Mouse (Mus musculus): Measurements from ENCODE around the gene Atp1a3. TPM values are rescaled to one million over a fixed set of nuclear protein-coding genes. Genes with fewer than 3 reads are reported as not detected.

Gene Atp1a3
- polyA plus RNA-seq, 1 experiment from 2014 or later, result 68.2 TPM

GRCm38 (mm10) chr7:24971972-24972893 lies 33.5 kb downstream of the Atp1a3 start, which contains the start of gene Rabac1:
TSS of gene Rabac1 (minus strand) at chr7:24972754.
- H3K4me1 ChIP-seq, result peaks cover 10% of the 10 kb centered on the region
- peak within 1 kb of the TSS; percentile 66 for H3K9ac ChIP-seq
- no peaks in the 10 kb centered on the region for H3K9me3 ChIP-seq
- peak within 1 kb of the TSS; percentile 50; the same call in 1 of the 2 replicates for H3K27ac ChIP-seq
- H3K36me3 ChIP-seq (replicated peaks), result no peaks in the 10 kb centered on the region
- ATAC-seq (ENCODE audit: low FRiP score), result peak; percentile 92
- H3K27me3 ChIP-seq, result no peaks in the 10 kb centered on the region
- peak within 1 kb of the TSS; percentile 83 for H3K4me2 ChIP-seq
- WGBS, result under 1% methylated on average over 45 of the region's 45 CpGs
- peak within 1 kb of the TSS; percentile 68 for H3K4me3 ChIP-seq (replicated peaks)

GRCm38 (mm10) chr7:24971261-24971971 lies 34.3 kb downstream of the Atp1a3 start:
- H3K9me3 ChIP-seq, result no peaks in the 10 kb centered on the region
- peaks cover 10% of the 10 kb centered on the region for H3K4me1 ChIP-seq
- ATAC-seq (ENCODE audit: low FRiP score), result 0 out of 2 replicates have a peak, but pooled peaks have one; percentile 7
- no peaks in the 10 kb centered on the region for H3K27me3 ChIP-seq
- peak overlapping the region; percentile 83 for H3K4me2 ChIP-seq
- peak overlapping the region; percentile 50; the same call in 1 of the 2 replicates for H3K27ac ChIP-seq
- H3K4me3 ChIP-seq (replicated peaks), result peak overlapping the region; percentile 68
- 9% methylated on average over 19 of the region's 19 CpGs for WGBS
- no peaks in the 10 kb centered on the region for H3K36me3 ChIP-seq (replicated peaks)
- peak overlapping the region; percentile 66; the same call in 1 of the 2 replicates for H3K9ac ChIP-seq

DNA sequence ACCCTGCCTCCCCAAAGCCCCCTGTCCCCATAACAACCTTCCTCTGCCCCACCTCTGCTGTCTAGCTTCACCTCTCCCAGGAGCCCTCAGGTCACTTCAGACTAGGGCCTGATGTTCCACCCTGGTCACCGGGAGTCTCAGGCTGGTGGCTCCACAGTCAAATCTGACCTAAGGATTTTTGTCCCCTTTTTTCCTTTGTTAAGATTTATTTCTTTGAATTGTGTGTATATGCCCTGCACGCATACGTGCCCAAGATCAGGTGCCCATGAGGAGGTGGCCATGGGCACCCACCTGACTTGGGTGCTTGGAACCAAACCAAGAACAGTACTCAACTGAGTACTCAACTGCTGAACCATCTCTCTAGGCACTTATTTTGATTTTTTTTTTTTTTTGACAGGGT lies 35.4 kb downstream of the Atp1a3 start:
- Histone ChIP-seq H3K27ac (no peak overlapping the region), H3K4me2 (no peak overlapping the region), H3K36me3 (replicated peaks) (no peaks in the 10 kb centered on the region), H3K9me3 (no peaks in the 10 kb centered on the region), H3K9ac (no peak overlapping the region), H3K4me3 (replicated peaks) (no peak overlapping the region), H3K4me1 (peaks cover 10% of the 10 kb centered on the region), H3K27me3 (no peaks in the 10 kb centered on the region)
- no peak for ATAC-seq (ENCODE audit: low FRiP score)
- 94% methylated on average over 3 of the region's 3 CpGs for WGBS

- WGBS, result 77% methylated on average over 12 of the region's 12 CpGs
Measured at GRCm38 (mm10) chr7:24969805-24970204, 36.0 kb downstream of the Atp1a3 start.

DNA sequence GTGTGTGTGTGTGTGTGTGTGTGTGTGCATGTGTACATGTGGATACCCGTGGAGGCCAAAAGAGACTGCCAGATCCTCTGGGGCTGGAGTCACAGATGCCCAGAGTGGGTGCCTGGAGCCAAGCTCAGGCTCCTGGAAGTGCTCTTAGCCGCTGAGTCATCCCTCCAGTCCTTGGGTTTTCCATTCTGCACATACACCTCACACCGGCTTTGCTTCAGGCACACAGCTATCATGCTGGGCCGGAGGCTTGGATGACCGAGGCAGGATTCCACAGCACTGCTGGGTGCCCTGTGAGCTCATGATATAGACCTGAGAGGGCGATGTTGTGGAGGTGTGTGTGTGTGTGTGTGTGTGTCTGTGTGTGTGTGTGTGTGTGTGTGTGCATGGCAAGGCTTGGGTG lies 37.3 kb downstream of the Atp1a3 start:
- 69% methylated on average over 6 of the region's 6 CpGs for WGBS
- Histone ChIP-seq H3K36me3 (replicated peaks) (no peaks in the 10 kb centered on the region), H3K9me3 (no peaks in the 10 kb centered on the region), H3K4me3 (replicated peaks) (no peak overlapping the region), H3K27me3 (no peaks in the 10 kb centered on the region), H3K4me2 (no peak overlapping the region), H3K9ac (no peak overlapping the region), H3K4me1 (peaks cover 10% of the 10 kb centered on the region), H3K27ac (no peak overlapping the region)
- ATAC-seq (ENCODE audit: low FRiP score), result no peak

More at GRCm38 (mm10) chr7:24969805-24970204, 36.0 kb downstream of the Atp1a3 start:
- Histone ChIP-seq H3K27ac (no peak overlapping the region), H3K4me2 (no peak overlapping the region), H3K27me3 (no peaks in the 10 kb centered on the region), H3K36me3 (replicated peaks) (no peaks in the 10 kb centered on the region), H3K9ac (no peak overlapping the region), H3K4me1 (peaks cover 10% of the 10 kb centered on the region), H3K4me3 (replicated peaks) (no peak overlapping the region), H3K9me3 (no peaks in the 10 kb centered on the region)
- no peak for ATAC-seq (ENCODE audit: low FRiP score)

DNA sequence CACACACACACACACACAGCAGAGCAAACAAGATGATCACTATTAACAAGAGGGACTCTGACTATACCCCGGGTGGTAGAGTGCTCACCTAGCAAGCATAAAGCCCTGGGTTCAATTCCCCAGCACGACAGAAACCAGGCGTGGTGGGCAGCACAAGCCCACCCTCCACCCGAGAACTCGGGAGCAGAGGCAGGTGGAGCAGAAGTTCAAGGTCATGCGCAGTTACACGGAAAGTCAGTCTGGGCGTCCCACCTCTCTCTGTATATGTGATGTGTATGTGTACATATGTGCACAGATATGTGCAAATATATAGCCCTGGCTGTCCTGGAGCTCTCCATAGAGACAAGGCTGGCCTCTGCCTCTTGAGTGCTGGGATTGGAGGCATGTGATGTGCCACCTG lies 37.8 kb downstream of the Atp1a3 start:
- peaks cover 10% of the 10 kb centered on the region for H3K4me1 ChIP-seq
- no peaks in the 10 kb centered on the region for H3K27me3 ChIP-seq
- H3K4me3 ChIP-seq (replicated peaks), result no peak overlapping the region
- 85% methylated on average over 8 of the region's 8 CpGs for WGBS
- ATAC-seq (ENCODE audit: low FRiP score), result no peak
- H3K36me3 ChIP-seq (replicated peaks), result no peaks in the 10 kb centered on the region
- H3K9ac ChIP-seq, result no peak overlapping the region
- no peak overlapping the region for H3K4me2 ChIP-seq
- H3K27ac ChIP-seq, result no peak overlapping the region
- H3K9me3 ChIP-seq, result no peaks in the 10 kb centered on the region

GRCm38 (mm10) chr7:24964897-24965535 lies 40.7 kb downstream of the Atp1a3 start:
- WGBS, result 15% methylated on average over 5 of the region's 5 CpGs

DNA sequence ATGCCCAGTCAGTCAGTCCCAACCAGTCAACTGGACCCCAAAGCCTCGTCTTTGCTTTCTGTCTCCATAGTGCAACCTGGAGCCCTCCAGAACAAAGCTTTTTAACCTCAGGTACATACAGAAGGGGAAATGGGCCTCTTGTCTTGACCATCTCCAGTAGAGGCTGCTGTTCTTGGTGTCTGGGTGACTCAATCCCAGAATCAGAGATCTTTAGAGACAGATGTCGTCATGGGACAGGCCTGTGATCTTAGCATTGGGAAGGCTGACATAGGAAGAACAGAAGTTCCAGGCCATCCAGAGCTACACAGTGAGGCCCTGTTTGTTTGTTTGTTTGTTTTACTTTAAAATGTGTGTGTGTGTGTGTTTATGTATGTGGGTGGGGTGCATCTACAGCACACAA lies 41.5 kb downstream of the Atp1a3 start:
- WGBS, result 86% methylated on average over 2 of the region's 2 CpGs
- Histone ChIP-seq H3K4me2 (no peak overlapping the region), H3K9ac (no peak overlapping the region), H3K27ac (no peak overlapping the region), H3K36me3 (replicated peaks) (no peaks in the 10 kb centered on the region), H3K27me3 (no peaks in the 10 kb centered on the region), H3K9me3 (no peaks in the 10 kb centered on the region), H3K4me3 (replicated peaks) (no peak overlapping the region), H3K4me1 (no peaks in the 10 kb centered on the region)
- ATAC-seq (ENCODE audit: low FRiP score), result no peak

More at GRCm38 (mm10) chr7:24964897-24965535, 40.7 kb downstream of the Atp1a3 start:
- H3K9me3 ChIP-seq, result no peaks in the 10 kb centered on the region
- no peak overlapping the region for H3K9ac ChIP-seq
- no peak overlapping the region for H3K4me2 ChIP-seq
- peak; percentile 41; the same call in 1 of the 2 replicates for ATAC-seq (ENCODE audit: low FRiP score)
- H3K4me3 ChIP-seq (replicated peaks), result no peak overlapping the region
- H3K36me3 ChIP-seq (replicated peaks), result no peaks in the 10 kb centered on the region
- no peak overlapping the region for H3K27ac ChIP-seq
- no peaks in the 10 kb centered on the region for H3K27me3 ChIP-seq
- H3K4me1 ChIP-seq, result no peaks in the 10 kb centered on the region

DNA sequence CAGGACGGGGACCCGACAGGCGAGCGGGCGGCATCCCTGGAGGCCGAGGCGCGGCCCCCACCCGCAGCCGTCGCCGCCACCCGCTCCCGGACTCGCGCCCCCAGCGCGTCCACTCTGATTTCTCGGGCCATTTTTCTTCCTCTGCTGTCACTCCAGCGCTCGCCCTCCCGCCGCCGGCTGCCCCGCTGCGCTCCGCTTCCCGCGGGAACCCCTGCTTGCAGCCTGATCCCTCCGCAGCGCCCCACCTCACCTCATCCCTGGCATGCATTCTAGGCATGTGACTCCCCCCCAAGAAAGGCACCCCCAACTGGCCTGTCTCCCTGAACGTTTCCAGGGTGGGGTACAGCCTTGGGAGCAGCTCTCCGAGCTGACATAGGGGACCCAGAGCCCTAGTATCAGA lies 50.5 kb downstream of the Atp1a3 start:
- Histone ChIP-seq H3K4me3 (replicated peaks) (peak overlapping the region; percentile 43), H3K27me3 (peaks cover 73% of the 10 kb centered on the region), H3K4me2 (peak overlapping the region; percentile 66), H3K9me3 (no peaks in the 10 kb centered on the region), H3K36me3 (replicated peaks) (no peaks in the 10 kb centered on the region), H3K9ac (no peak overlapping the region), H3K4me1 (peaks cover 35% of the 10 kb centered on the region), H3K27ac (no peak overlapping the region)
- ATAC-seq (ENCODE audit: low FRiP score), result no peak
- WGBS, result 2% methylated on average over 33 of the region's 33 CpGs

- Histone ChIP-seq H3K4me3 (replicated peaks) (peak overlapping the region; percentile 43), H3K9me3 (no peaks in the 10 kb centered on the region), H3K4me1 (peaks cover 41% of the 10 kb centered on the region), H3K27me3 (peaks cover 80% of the 10 kb centered on the region), H3K36me3 (replicated peaks) (no peaks in the 10 kb centered on the region), H3K9ac (peak overlapping the region; percentile 57), H3K4me2 (peak overlapping the region; percentile 66), H3K27ac (no peak overlapping the region)
- WGBS, result 2% methylated on average over 25 of the region's 30 CpGs
- no peak for ATAC-seq (ENCODE audit: low FRiP score)
Measured at GRCm38 (mm10) chr7:24954450-24954849, 51.3 kb downstream of the Atp1a3 start.

- Histone ChIP-seq H3K27ac (no peak overlapping the region), H3K4me1 (peaks cover 45% of the 10 kb centered on the region), H3K27me3 (peaks cover 85% of the 10 kb centered on the region), H3K9ac (peak overlapping the region; percentile 57), H3K4me2 (peak overlapping the region; percentile 66), H3K4me3 (replicated peaks) (peak overlapping the region; percentile 43), H3K36me3 (replicated peaks) (no peaks in the 10 kb centered on the region), H3K9me3 (no peaks in the 10 kb centered on the region)
- no peak for ATAC-seq (ENCODE audit: low FRiP score)
- WGBS, result 1% methylated on average over 24 of the region's 24 CpGs
Measured at GRCm38 (mm10) chr7:24953966-24954365, 51.8 kb downstream of the Atp1a3 start.
